Mouse (Mus musculus): ENCODE results near the gene Camk1d. TPM values are rescaled to one million over a fixed set of nuclear protein-coding genes. Genes with fewer than 3 reads are reported as not detected.

Camk1d gene
- polyA plus RNA-seq, 1 experiment = 1.0 TPM

DNA sequence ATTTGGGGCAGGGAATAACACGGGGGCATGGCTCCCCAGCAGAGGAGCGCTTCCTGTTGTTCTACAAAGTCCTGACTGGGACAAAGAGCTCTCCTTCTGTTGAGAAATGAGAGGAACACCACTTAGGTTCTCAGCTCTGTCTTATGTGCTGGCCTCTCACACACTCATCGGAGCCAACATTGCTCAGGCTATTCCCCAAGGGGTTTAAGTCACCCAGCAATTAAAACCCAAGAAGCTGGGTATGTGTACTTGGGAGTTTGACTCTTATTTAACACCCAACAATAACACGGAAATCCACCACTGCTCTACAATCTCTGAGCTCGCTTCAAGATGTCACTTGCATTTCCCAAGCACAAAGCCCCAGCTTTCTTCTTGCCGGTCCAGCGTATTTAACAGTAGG lies 15.6 kb upstream of the Camk1d start:
- WGBS = 75% methylated on average over 7 of the region's 7 CpGs

DNA sequence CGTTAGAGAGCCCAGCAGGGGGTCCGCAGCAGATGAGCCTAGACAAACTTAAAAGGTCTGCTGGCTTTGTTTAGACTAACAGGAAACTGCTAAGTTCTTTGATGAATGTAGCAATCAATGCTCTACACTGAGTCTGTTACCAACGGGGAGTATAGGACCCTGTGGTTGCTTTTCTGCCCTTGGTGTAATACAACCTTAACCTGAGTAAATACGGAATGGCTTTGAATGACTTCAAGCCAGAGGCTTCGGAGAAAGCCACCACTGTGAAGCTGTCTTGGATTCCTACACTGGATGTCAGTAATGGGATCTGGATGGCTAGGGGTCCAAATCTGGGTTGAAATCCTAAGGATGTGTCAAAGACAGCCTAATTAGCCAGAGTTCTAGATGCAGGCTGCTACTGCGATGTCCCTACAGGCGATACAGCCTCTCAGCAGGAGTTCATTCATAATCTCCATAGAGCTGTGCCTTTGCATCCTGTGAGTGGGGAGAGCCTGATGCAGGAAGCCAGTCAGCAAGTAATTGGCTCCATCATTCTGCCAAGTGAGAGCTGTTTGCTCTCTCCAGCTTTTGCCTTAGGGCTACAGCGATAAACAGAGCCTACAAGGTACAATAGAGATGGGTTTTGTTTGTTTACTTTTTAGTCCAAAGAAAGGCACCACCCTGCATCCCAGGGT lies 10.8 kb upstream of the Camk1d start:
- WGBS = 27% methylated on average over 8 of the region's 8 CpGs
- TF ChIP-seq POLR2A (IDR thresholded peaks at IDR 0.05; ENCODE audit: low read depth, low read length) (no peak), CTCF (conservative IDR thresholded peaks at IDR 0.05; ENCODE audit: insufficient read depth, insufficient read length, low read depth, low read length) (no peak)
- H3K36me3 ChIP-seq (ENCODE audit: control insufficient read depth, insufficient read depth, low read length) = no peaks in the 10 kb centered on the region
- no peaks in the 10 kb centered on the region for H3K27me3 ChIP-seq (replicated peaks; ENCODE audit: control insufficient read depth, insufficient read depth, low read length)
- H3K4me3 ChIP-seq (ENCODE audit: insufficient read depth, low read depth, low read length) = no peak overlapping the region
- no peak for DNase-seq
- no peaks in the 10 kb centered on the region for H3K4me1 ChIP-seq (ENCODE audit: control insufficient read depth, insufficient read depth, low read length)
- H3K27ac ChIP-seq (ENCODE audit: insufficient read depth, low read depth, low read length) = no peak overlapping the region

More for the DNA sequence above, 15.6 kb upstream of the Camk1d start:
- no peaks in the 10 kb centered on the region for H3K36me3 ChIP-seq (ENCODE audit: control insufficient read depth, insufficient read depth, low read length)
- H3K27me3 ChIP-seq (replicated peaks; ENCODE audit: control insufficient read depth, insufficient read depth, low read length) = no peaks in the 10 kb centered on the region
- TF ChIP-seq POLR2A (IDR thresholded peaks at IDR 0.05; ENCODE audit: low read depth, low read length) (no peak), CTCF (conservative IDR thresholded peaks at IDR 0.05; ENCODE audit: insufficient read depth, insufficient read length, low read depth, low read length) (no peak)
- no peak overlapping the region for H3K4me3 ChIP-seq (ENCODE audit: insufficient read depth, low read depth, low read length)
- H3K27ac ChIP-seq (ENCODE audit: insufficient read depth, low read depth, low read length) = no peak overlapping the region
- DNase-seq = no peak
- H3K4me1 ChIP-seq (ENCODE audit: control insufficient read depth, insufficient read depth, low read length) = no peaks in the 10 kb centered on the region

GRCm38 (mm10) chr2:5717675-5718074 lies 3.4 kb upstream of the Camk1d start:
- H3K4me3 ChIP-seq (ENCODE audit: insufficient read depth, low read depth, low read length) = no peak overlapping the region
- H3K27ac ChIP-seq (ENCODE audit: insufficient read depth, low read depth, low read length) = no peak overlapping the region
- DNase-seq = no peak
- no peaks in the 10 kb centered on the region; the same call in 1 of the 2 replicates for H3K27me3 ChIP-seq (replicated peaks; ENCODE audit: control insufficient read depth, insufficient read depth, low read length)
- no peaks in the 10 kb centered on the region for H3K4me1 ChIP-seq (ENCODE audit: control insufficient read depth, insufficient read depth, low read length)
- WGBS = 91% methylated on average over 6 of the region's 6 CpGs
- TF ChIP-seq CTCF (conservative IDR thresholded peaks at IDR 0.05; ENCODE audit: insufficient read depth, insufficient read length, low read depth, low read length) (0 out of 2 replicates have a peak, but pooled peaks have one; percentile 7), POLR2A (IDR thresholded peaks at IDR 0.05; ENCODE audit: low read depth, low read length) (no peak)
- H3K36me3 ChIP-seq (ENCODE audit: control insufficient read depth, insufficient read depth, low read length) = no peaks in the 10 kb centered on the region

GRCm38 (mm10) chr2:5715544-5715943 lies 1.2 kb upstream of the Camk1d start:
- H3K27ac ChIP-seq (ENCODE audit: insufficient read depth, low read depth, low read length) = no peak overlapping the region
- H3K4me3 ChIP-seq (ENCODE audit: insufficient read depth, low read depth, low read length) = no peak overlapping the region
- no peaks in the 10 kb centered on the region for H3K36me3 ChIP-seq (ENCODE audit: control insufficient read depth, insufficient read depth, low read length)
- no peaks in the 10 kb centered on the region; the same call in 1 of the 2 replicates for H3K27me3 ChIP-seq (replicated peaks; ENCODE audit: control insufficient read depth, insufficient read depth, low read length)
- TF ChIP-seq POLR2A (IDR thresholded peaks at IDR 0.05; ENCODE audit: low read depth, low read length) = no peak
- DNase-seq = no peak
- H3K4me1 ChIP-seq (ENCODE audit: control insufficient read depth, insufficient read depth, low read length) = no peaks in the 10 kb centered on the region
- WGBS = 53% methylated on average over 2 of the region's 2 CpGs

DNA sequence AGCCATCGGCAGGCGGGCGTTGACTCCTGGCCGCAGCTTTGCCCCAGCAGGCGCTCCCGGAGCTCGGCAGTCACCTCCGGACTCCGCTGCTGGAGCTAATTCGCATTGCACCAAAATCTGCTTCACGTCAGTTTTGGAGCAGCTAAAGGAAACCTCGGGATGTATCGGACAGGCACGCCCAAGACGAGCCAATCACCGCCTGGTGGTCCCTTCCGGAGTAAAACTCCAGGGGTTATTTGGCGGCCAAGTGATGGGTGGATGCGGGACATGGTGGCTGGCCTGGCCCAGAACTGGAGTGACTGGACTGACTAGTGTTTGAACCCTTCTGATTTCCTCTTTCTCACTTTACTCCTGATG lies 717 bp upstream of the Camk1d start:
- no peak for DNase-seq
- Histone ChIP-seq H3K27ac (ENCODE audit: insufficient read depth, low read depth, low read length) (no peak overlapping the region), H3K27me3 (replicated peaks; ENCODE audit: control insufficient read depth, insufficient read depth, low read length) (no peaks in the 10 kb centered on the region; the same call in 1 of the 2 replicates), H3K36me3 (ENCODE audit: control insufficient read depth, insufficient read depth, low read length) (no peaks in the 10 kb centered on the region), H3K4me1 (ENCODE audit: control insufficient read depth, insufficient read depth, low read length) (no peaks in the 10 kb centered on the region), H3K4me3 (ENCODE audit: insufficient read depth, low read depth, low read length) (peak overlapping the region; percentile 61; the same call in 1 of the 2 replicates)
- no peak for TF ChIP-seq POLR2A (IDR thresholded peaks at IDR 0.05; ENCODE audit: low read depth, low read length)
- no peak for TF ChIP-seq CTCF (conservative IDR thresholded peaks at IDR 0.05; ENCODE audit: insufficient read depth, insufficient read length, low read depth, low read length)
- 5% methylated on average over 19 of the region's 19 CpGs for WGBS

GRCm38 (mm10) chr2:5713325-5714210 lies 747 bp downstream of the Camk1d start:
- H3K4me3 ChIP-seq (ENCODE audit: insufficient read depth, low read depth, low read length) = peak overlapping the region; percentile 61
- TF ChIP-seq CTCF (conservative IDR thresholded peaks at IDR 0.05; ENCODE audit: insufficient read depth, insufficient read length, low read depth, low read length) = no peak
- no peak for TF ChIP-seq POLR2A (IDR thresholded peaks at IDR 0.05; ENCODE audit: low read depth, low read length)
- H3K4me1 ChIP-seq (ENCODE audit: control insufficient read depth, insufficient read depth, low read length) = no peaks in the 10 kb centered on the region
- H3K36me3 ChIP-seq (ENCODE audit: control insufficient read depth, insufficient read depth, low read length) = no peaks in the 10 kb centered on the region
- WGBS = 2% methylated on average over 49 of the region's 49 CpGs
- peak overlapping the region; percentile 26; the same call in 1 of the 2 replicates for H3K27ac ChIP-seq (ENCODE audit: insufficient read depth, low read depth, low read length)
- peak; percentile 27 for DNase-seq
- no peaks in the 10 kb centered on the region; the same call in 1 of the 2 replicates for H3K27me3 ChIP-seq (replicated peaks; ENCODE audit: control insufficient read depth, insufficient read depth, low read length)

DNA sequence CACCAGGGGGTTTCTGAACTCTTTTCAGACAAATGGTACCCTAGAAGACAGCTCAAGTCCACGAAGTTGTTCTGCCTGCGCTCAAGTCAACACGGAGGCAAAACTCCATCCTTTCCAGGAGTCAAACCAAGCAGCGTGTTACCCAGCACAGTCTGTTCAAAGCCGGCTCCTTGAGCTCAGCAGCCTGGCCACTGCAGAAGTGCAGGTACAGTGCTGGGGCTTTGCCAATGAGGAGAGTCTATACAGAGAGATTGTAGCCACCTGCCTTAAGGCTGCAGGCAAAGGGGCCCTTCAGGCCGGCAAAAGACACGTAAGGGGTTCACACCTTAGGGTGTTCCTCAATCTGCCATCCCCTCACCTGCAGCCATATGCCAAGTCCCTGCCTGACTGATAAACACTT lies 2.1 kb downstream of the Camk1d start:
- H3K4me3 ChIP-seq (ENCODE audit: insufficient read depth, low read depth, low read length) = no peak overlapping the region
- no peaks in the 10 kb centered on the region; the same call in 1 of the 2 replicates for H3K27me3 ChIP-seq (replicated peaks; ENCODE audit: control insufficient read depth, insufficient read depth, low read length)
- H3K4me1 ChIP-seq (ENCODE audit: control insufficient read depth, insufficient read depth, low read length) = no peaks in the 10 kb centered on the region
- no peaks in the 10 kb centered on the region for H3K36me3 ChIP-seq (ENCODE audit: control insufficient read depth, insufficient read depth, low read length)
- DNase-seq = no peak
- no peak overlapping the region for H3K27ac ChIP-seq (ENCODE audit: insufficient read depth, low read depth, low read length)
- TF ChIP-seq CTCF (conservative IDR thresholded peaks at IDR 0.05; ENCODE audit: insufficient read depth, insufficient read length, low read depth, low read length) = no peak
- TF ChIP-seq POLR2A (IDR thresholded peaks at IDR 0.05; ENCODE audit: low read depth, low read length) = no peak
- 82% methylated on average over 7 of the region's 7 CpGs for WGBS

All from kidney, adult 2 months (tissue).